Mouse (Mus musculus) CD4-positive, CD25-positive, alpha-beta regulatory T cell, adult 2 months (primary cell): ENCODE results near the gene Lnx2.

Experiments
- DNase-seq: peaks from one replicate; pipeline ENCODE4 v3.0.0-alpha.2; 2012; ENCODE audit warnings: low read depth, low spot score

Gene Lnx2

GRCm38 (mm10) chr5:147018761-147019160 is 57.6 kb downstream of the Lnx2 start:
- no peak for DNase-seq

GRCm38 (mm10) chr5:147017526-147017925 is 58.9 kb downstream of the Lnx2 start:
- no peak for DNase-seq

- no peak for DNase-seq
Measured at GRCm38 (mm10) chr5:147016622-147017021, 59.8 kb downstream of the Lnx2 start.

GRCm38 (mm10) chr5:147015191-147015590 is 61.2 kb downstream of the Lnx2 start:
- no peak for DNase-seq

- no peak for DNase-seq
Measured at GRCm38 (mm10) chr5:147013845-147014244, 62.5 kb downstream of the Lnx2 start.

- no peak for DNase-seq
Measured at GRCm38 (mm10) chr5:147011333-147011732, 65.1 kb downstream of the Lnx2 start.

GRCm38 (mm10) chr5:147003303-147003702 is 73.1 kb downstream of the Lnx2 start:
- no peak for DNase-seq

- DNase-seq: no peak
Measured at GRCm38 (mm10) chr5:147001312-147001711, 75.1 kb downstream of the Lnx2 start.

GRCm38 (mm10) chr5:146998802-146999201 is 77.6 kb downstream of the Lnx2 start:
- no peak for DNase-seq

- no peak for DNase-seq
Measured at GRCm38 (mm10) chr5:146996812-146997211, 79.6 kb downstream of the Lnx2 start.

GRCm38 (mm10) chr5:146994973-146995372 is 81.4 kb downstream of the Lnx2 start:
- DNase-seq: no peak

GRCm38 (mm10) chr5:146993509-146993908 is 82.9 kb downstream of the Lnx2 start:
- no peak for DNase-seq

- DNase-seq: no peak
Measured at GRCm38 (mm10) chr5:146989051-146989450, 87.3 kb downstream of the Lnx2 start.

GRCm38 (mm10) chr5:146987588-146987987 is 88.8 kb downstream of the Lnx2 start:
- no peak for DNase-seq

GRCm38 (mm10) chr5:146985725-146986433 is 90.5 kb downstream of the Lnx2 start:
- DNase-seq: no peak

GRCm38 (mm10) chr5:146983216-146983615 is 93.2 kb downstream of the Lnx2 start:
- peak; percentile 73 for DNase-seq

GRCm38 (mm10) chr5:146981376-146981775 is 95.0 kb downstream of the Lnx2 start:
- DNase-seq: no peak

GRCm38 (mm10) chr5:146974781-146975123 is 101.6 kb downstream of the Lnx2 start:
- no peak for DNase-seq

GRCm38 (mm10) chr5:146973858-146974780 is 102.3 kb downstream of the Lnx2 start:
- DNase-seq: peak; percentile 31

- no peak for DNase-seq
Measured at GRCm38 (mm10) chr5:146973353-146973752, 103.0 kb downstream of the Lnx2 start.

- DNase-seq: no peak
Measured at GRCm38 (mm10) chr5:146971776-146972561, 104.4 kb downstream of the Lnx2 start.
